Mouse (Mus musculus): ENCODE results near the gene Lhfpl5. TPM values are rescaled to one million over a fixed set of nuclear protein-coding genes. Genes with fewer than 3 reads are reported as not detected.

The Lhfpl5 gene
- total and polyA plus RNA-seq, 3 experiments, result 0.08 TPM; not detected in 2

DNA sequence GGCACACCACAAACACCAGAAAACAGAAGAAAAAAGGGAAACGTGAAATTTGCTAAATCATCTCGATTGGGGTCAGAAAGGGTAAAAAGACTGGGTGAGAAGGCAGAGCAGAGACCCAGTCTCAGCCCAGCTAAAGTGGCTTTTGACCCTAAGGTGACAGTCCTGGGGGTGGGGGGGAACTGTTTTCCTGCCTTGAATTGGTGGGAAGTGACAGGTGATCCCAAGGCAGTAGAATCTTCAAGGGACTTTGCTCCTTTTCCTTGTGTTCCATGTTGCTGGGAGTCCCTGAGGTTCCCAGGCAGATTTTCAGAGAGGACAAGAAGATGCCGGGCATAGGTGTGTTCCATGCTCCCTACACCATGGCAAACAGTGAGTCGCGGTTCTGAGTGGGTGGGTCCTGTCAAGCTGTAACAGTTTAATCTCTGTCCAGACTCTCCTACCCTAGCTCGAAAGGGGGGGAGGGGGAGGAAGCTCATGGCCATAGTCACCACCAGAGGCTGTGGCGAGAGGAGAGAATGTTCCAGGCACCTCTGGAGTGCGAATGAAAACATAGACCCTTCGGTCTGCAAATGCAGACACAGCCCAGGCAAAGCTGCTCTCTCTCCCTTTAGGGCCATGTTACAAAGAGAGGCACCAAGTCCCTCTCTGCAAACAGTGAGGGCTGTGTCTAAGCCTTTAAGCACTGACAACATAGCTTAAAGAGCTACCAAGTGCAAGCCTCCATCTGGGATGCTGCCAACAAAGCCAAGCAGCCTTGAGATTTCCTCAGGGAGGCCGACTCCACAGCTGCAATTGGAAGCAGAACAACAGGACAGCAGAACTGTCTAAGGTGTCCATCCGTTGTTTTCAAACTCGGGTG, 48.0 kb upstream of the Lhfpl5 start:
- Histone ChIP-seq H3K27me3 (replicated peaks) (no peaks in the 10 kb centered on the region), H3K4me1 (ENCODE audit: control insufficient read depth in 1 of 2, insufficient read depth in 2 of 2) (peaks cover 11 to 39% of the 10 kb centered on the region in 2 experiments), H3K27ac (ENCODE audit: insufficient read depth, low read depth) (no peak overlapping the region), H3K9me3 (replicated peaks; ENCODE audit: low read length) (no peaks in the 10 kb centered on the region), H3K79me2 (replicated peaks; ENCODE audit: control insufficient read depth, extremely low read depth, insufficient read depth, poor library complexity, severe bottlenecking) (no peaks in the 10 kb centered on the region), H3K4me2 (ENCODE audit: insufficient read depth, low read depth, poor library complexity, severe bottlenecking) (no peak overlapping the region), H3K36me3 (replicated peaks in 1 of 2; ENCODE audit: control insufficient read depth in 1 of 2, insufficient read depth in 1 of 2, low read length in 1 of 2) (peaks cover 0 to 2% of the 10 kb centered on the region in 2 experiments), H3K4me3 (replicated peaks in 1 of 3; ENCODE audit: low read depth in 2 of 3, low read length in 2 of 3, poor library complexity in 1 of 3) (no peak overlapping the region), H3K9ac (ENCODE audit: insufficient read depth, low read depth) (no peak overlapping the region)
- dilution Hi-C loops (cut with MboI; ENCODE audit: extremely low pct_ligation_motif_present, extremely low pct_unique_long_range_greater_than_20kb, low sequenced_read_pairs) (no loop called here), in situ Hi-C loops (cut with MboI; ENCODE audit: low pct_ligation_motif_present, low pct_unique_long_range_greater_than_20kb, low sequenced_read_pairs) (no loop called here)
- no peak for DNase-seq (ENCODE audit: extremely low read depth)
- TF ChIP-seq TCF12 (IDR thresholded peaks at IDR 0.05; ENCODE audit: low read depth, low read length) (no peak), MYC (IDR thresholded peaks at IDR 0.05; ENCODE audit: low read depth, low read length) (no peak), RCOR1 (conservative IDR thresholded peaks at IDR 0.05; ENCODE audit: low read depth, low read length) (no peak), ZKSCAN1 (IDR thresholded peaks at IDR 0.05; ENCODE audit: borderline replicate concordance, low read depth, low read length) (no peak), E2F4 (IDR thresholded peaks at IDR 0.05; ENCODE audit: insufficient replicate concordance, low read depth, low read length) (no peak), TBP (conservative IDR thresholded peaks at IDR 0.05; ENCODE audit: low read depth, low read length) (no peak), PAX5 (IDR thresholded peaks at IDR 0.05; ENCODE audit: low read length) (no peak), POLR2AphosphoS2 (IDR thresholded peaks at IDR 0.05; ENCODE audit: low read depth, low read length) (no peak), SMC3 (IDR thresholded peaks at IDR 0.05; ENCODE audit: low read depth, low read length) (no peak), POLR2A (IDR thresholded peaks at IDR 0.05; ENCODE audit: low read depth, low read length) (no peak), JUN (IDR thresholded peaks at IDR 0.05; ENCODE audit: insufficient read depth, low read depth, low read length) (no peak), MAFK (IDR thresholded peaks at IDR 0.05; ENCODE audit: insufficient replicate concordance, low read length) (no peak), ZMIZ1 (IDR thresholded peaks at IDR 0.05; ENCODE audit: low read depth, low read length) (no peak), SIN3A (IDR thresholded peaks at IDR 0.05; ENCODE audit: low read length) (no peak), IRF4 (IDR thresholded peaks at IDR 0.05; ENCODE audit: low read depth, low read length) (no peak), MXI1 (IDR thresholded peaks at IDR 0.05; ENCODE audit: low read depth, low read length) (no peak), CTCF (conservative IDR thresholded peaks at IDR 0.05 in 1 of 2, IDR thresholded peaks at IDR 0.05 in 1 of 2; ENCODE audit: low read depth in 2 of 2, low read length in 2 of 2) (no peak), ZC3H11A (IDR thresholded peaks at IDR 0.05; ENCODE audit: low read depth, low read length) (no peak)

DNA sequence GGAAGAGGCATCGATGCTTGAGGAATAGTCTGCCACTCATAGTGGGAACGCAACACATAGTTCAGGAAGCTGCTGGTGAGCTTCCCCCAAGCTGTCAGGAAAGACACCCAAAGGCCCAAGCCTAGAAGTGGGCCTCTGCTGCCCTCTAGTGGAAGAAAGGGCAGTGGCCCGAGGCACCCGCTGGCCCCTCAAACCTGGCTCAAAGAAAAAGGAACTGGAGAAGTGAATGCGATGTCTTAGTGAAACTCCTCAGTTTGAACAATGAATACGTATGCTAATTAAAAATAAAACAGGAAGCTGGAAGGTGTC, 47.4 kb upstream of the Lhfpl5 start:
- Histone ChIP-seq H3K27ac (ENCODE audit: insufficient read depth, low read depth) (no peak overlapping the region), H3K4me2 (ENCODE audit: insufficient read depth, low read depth, poor library complexity, severe bottlenecking) (peak overlapping the region; percentile 54), H3K4me3 (replicated peaks in 1 of 3; ENCODE audit: low read depth in 2 of 3, low read length in 2 of 3, poor library complexity in 1 of 3) (no peak overlapping the region), H3K27me3 (replicated peaks) (no peaks in the 10 kb centered on the region), H3K9me3 (replicated peaks; ENCODE audit: low read length) (no peaks in the 10 kb centered on the region), H3K4me1 (ENCODE audit: control insufficient read depth in 1 of 2, insufficient read depth in 2 of 2) (peaks cover 11 to 39% of the 10 kb centered on the region in 2 experiments), H3K9ac (ENCODE audit: insufficient read depth, low read depth) (no peak overlapping the region), H3K36me3 (replicated peaks in 1 of 2; ENCODE audit: control insufficient read depth in 1 of 2, insufficient read depth in 1 of 2, low read length in 1 of 2) (peaks cover 0 to 2% of the 10 kb centered on the region in 2 experiments), H3K79me2 (replicated peaks; ENCODE audit: control insufficient read depth, extremely low read depth, insufficient read depth, poor library complexity, severe bottlenecking) (no peaks in the 10 kb centered on the region)
- dilution Hi-C loops (cut with MboI; ENCODE audit: extremely low pct_ligation_motif_present, extremely low pct_unique_long_range_greater_than_20kb, low sequenced_read_pairs) (no loop called here), in situ Hi-C loops (cut with MboI; ENCODE audit: low pct_ligation_motif_present, low pct_unique_long_range_greater_than_20kb, low sequenced_read_pairs) (no loop called here)
- peak; percentile 80 for DNase-seq (ENCODE audit: extremely low read depth)
- TF ChIP-seq CTCF (conservative IDR thresholded peaks at IDR 0.05 in 1 of 2, IDR thresholded peaks at IDR 0.05 in 1 of 2; ENCODE audit: low read depth in 2 of 2, low read length in 2 of 2) (peak; percentile 77 to 98), ZC3H11A (IDR thresholded peaks at IDR 0.05; ENCODE audit: low read depth, low read length) (peak; percentile 86), SMC3 (IDR thresholded peaks at IDR 0.05; ENCODE audit: low read depth, low read length) (peak; percentile 96), ELF1 (IDR thresholded peaks at IDR 0.05; ENCODE audit: low read depth, low read length) (peak; percentile 31; the same call in 1 of the 2 replicates), CHD1 (IDR thresholded peaks at IDR 0.05; ENCODE audit: low read depth, low read length) (no peak), CHD2 (IDR thresholded peaks at IDR 0.05; ENCODE audit: low read length) (no peak)

Data from CH12.LX (cell line).